Mouse (Mus musculus): ENCODE data around the gene Alx3.
A peak's percentile ranks its signal among the peaks of the same experiment; 100 is the strongest.
"Not testable (repeated sequence)": the region's sequence is repeated elsewhere in the genome, so short reads cannot be mapped to it uniquely, and the experiment has no call there.

Alx3 gene

GRCm38 (mm10) chr3:107624424-107624823, 29.6 kb downstream of the Alx3 start:
- DNase-seq (ENCODE audit: low read depth), result no peak

DNA sequence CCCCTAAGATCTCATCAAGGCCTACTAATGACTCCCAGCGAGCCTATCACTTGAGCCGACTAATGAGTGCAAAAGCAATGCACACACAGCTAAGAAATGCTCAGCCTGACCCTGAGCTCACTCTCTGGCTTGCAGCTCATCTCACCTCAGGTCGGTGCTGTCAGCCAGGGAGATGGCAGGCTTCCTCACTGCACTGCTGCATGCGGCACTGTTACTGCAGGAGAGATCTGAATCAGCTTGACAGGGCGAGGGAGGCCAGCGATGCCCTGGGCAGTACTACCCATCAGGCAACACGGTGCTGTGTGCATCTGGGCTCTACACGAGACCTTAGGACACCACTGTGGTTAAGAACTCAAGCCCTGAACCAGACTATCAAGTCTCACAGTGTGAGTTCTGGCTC, 30.7 kb downstream of the Alx3 start:
- DNase-seq (ENCODE audit: low read depth), result no peak

DNA sequence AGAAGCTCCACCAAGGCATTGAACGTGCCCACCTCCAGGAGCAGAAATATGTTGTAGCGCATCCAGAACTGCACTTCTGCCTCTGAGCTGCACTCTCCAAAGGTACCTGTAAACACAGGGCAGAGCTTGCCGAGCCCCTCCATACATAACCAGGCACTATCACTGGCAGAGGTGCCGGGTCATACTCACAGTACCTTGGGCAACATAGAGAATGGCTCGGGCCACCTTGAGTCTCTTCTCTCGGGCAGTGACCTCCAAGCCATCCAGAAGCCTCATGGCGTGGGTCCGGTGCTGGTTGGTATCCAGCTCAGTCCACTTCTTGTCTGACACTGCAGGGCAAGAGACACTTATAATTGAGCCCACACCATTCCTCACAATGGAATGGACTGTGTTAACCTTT, 31.9 kb downstream of the Alx3 start:
- no peak for DNase-seq (ENCODE audit: low read depth)

- no peak for DNase-seq (ENCODE audit: low read depth)
Observed at GRCm38 (mm10) chr3:107627641-107628040, 32.8 kb downstream of the Alx3 start.

- DNase-seq (ENCODE audit: low read depth), result no peak
Observed at GRCm38 (mm10) chr3:107628551-107628950, 33.7 kb downstream of the Alx3 start.

GRCm38 (mm10) chr3:107629411-107629810, 34.6 kb downstream of the Alx3 start:
- no peak for DNase-seq (ENCODE audit: low read depth)

GRCm38 (mm10) chr3:107630682-107631522, 36.1 kb downstream of the Alx3 start, which contains the start of gene Gm10961:
Gene Gm10961, plus strand, starts transcription at chr3:107631322.
- peak; percentile 49 for DNase-seq (ENCODE audit: low read depth)

DNA sequence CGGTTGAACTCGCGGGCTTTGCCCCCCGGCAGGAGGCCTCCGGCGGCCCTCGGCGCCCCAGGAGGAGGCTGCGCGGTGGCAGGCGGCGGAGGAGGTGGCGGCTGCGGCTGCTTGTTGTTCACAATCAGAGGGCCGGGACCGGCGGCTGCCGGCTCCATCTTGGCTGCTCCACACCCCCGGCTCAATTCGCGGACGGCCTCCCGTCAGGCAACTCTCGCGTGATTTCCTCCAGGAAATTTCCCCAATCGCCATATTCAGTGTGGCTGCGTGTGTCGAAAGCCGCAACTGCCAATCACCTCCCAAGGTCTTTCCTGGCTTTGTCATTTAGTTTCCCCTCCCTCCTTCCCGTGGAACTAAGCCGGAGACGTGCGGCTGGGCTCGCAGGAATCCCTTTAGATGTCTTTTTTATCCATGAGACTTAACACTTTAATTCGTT, 36.7 kb downstream of the Alx3 start, which contains the start of gene Strip1:
Gene Strip1, minus strand, starts transcription at position 172 of the 436 bp plus-strand sequence.
- DNase-seq (ENCODE audit: low read depth), result peak; percentile 98

DNA sequence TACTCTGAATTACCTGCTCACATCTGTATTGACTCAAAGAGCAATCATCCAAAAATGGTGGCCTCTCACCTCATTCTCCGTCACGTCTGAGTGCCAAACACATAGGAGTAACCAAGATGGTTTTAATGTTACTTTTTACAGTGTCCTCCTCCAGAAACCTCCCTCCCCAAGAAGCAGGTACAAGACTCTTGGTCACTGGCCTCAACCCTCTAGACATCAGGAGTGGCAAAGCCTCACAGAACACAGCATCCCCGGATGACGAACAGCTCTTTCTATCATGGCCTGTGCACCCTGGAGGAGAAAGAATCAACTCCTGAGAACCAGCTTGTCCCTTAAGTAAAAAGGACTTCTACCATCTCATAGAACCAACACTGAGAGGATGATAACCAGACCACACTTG, 38.0 kb downstream of the Alx3 start:
- DNase-seq (ENCODE audit: low read depth), result no peak

GRCm38 (mm10) chr3:107633906-107634305, 39.1 kb downstream of the Alx3 start:
- no peak for DNase-seq (ENCODE audit: low read depth)

DNA sequence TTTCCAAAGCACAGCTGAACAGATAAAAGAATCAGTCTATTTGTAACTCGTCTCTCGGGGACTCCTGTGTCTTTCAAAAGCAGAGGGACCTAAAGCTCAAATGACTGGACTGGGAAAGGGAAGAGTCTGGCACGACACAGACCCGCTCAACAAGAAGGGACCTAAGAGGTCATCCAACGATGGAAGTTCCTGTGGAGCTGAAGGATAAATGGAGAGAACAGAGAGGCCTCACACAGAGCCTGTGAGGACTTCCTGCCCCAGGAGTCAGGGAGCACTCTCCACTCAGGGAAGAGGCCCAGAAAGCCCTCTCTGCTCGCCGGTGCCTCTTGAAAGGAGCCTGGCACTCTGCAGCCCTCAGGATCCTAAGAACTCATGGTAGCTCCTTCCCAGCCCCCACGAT, 41.0 kb downstream of the Alx3 start:
- DNase-seq (ENCODE audit: low read depth), result no peak

GRCm38 (mm10) chr3:107636236-107636635, 41.4 kb downstream of the Alx3 start:
- no peak for DNase-seq (ENCODE audit: low read depth)

DNA sequence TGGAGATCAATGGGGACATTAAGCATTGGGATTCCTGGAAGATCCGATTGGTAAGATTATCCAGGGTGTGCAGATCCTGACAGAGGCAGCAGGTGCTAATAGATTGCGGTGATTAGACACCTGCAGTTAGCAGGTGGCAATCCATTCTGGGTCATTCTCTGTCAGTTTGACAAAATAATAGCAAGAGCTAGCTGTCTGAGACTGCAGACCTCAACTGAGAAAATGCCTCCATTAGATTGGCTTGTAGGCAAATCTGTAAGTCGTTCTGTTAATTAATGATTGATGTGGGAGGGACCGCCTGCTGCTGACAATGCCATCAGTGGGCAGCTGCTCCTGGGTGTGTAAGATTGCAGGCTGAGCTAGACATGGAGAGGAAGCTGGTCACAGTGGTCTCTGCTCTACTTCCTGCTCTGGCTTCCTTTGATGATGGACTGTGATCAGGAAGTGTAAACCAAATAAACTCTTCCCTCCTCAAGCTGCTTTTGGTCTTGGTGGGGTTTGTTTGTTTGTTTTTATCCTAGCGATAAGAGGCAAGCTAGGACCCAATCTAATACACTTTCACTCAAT, 42.9 kb downstream of the Alx3 start:
- no peak for DNase-seq (ENCODE audit: low read depth)

- DNase-seq (ENCODE audit: low read depth), result no peak
Observed at GRCm38 (mm10) chr3:107646947-107647346, 52.1 kb downstream of the Alx3 start.

- DNase-seq (ENCODE audit: low read depth), result not testable (repeated sequence)
Observed at GRCm38 (mm10) chr3:107650276-107650675, 55.4 kb downstream of the Alx3 start.

- DNase-seq (ENCODE audit: low read depth), result no peak
Observed at GRCm38 (mm10) chr3:107652968-107653367, 58.1 kb downstream of the Alx3 start.

GRCm38 (mm10) chr3:107654861-107655260, 60.0 kb downstream of the Alx3 start:
- no peak for DNase-seq (ENCODE audit: low read depth)
